Mouse (Mus musculus) ES-E14 (cell line): ENCODE data around the gene Col4a4. TPM values are rescaled to one million over a fixed set of nuclear protein-coding genes. Genes with fewer than 3 reads are reported as not detected.

Source experiments
- DNase-seq: peaks from one replicate; pipeline ENCODE4 v3.0.0-alpha.2; 2013; ENCODE audit warnings: low read depth, low spot score
- H3K27ac ChIP-seq: 2 replicates; pipeline ENCODE4 v1.5.1; 2012; ENCODE audit warnings: low read depth, mild to moderate bottlenecking, low read length, moderate library complexity, mixed read lengths; ENCODE audit not compliant: poor library complexity, insufficient read depth, severe bottlenecking
- H3K36me3 ChIP-seq: 2 replicates; pipeline ENCODE4 v1.6.1; 2012; ENCODE audit warnings: mild to moderate bottlenecking, low read length, moderate library complexity, mixed read lengths; ENCODE audit not compliant: control insufficient read depth, poor library complexity, insufficient read depth, severe bottlenecking
- H3K4me1 ChIP-seq, 2 experiments: fragments of 150-350 bp in 1 of 2; sonication (generic) in 1 of 2; 2 replicates each; pipeline ENCODE4 v1.6.1; 2012; ENCODE audit warnings: low read length in 2 of 2, mild to moderate bottlenecking in 1 of 2, mixed read lengths in 1 of 2; ENCODE audit not compliant: control insufficient read depth in 2 of 2, insufficient read depth in 2 of 2, poor library complexity in 1 of 2
- H3K4me3 ChIP-seq, 2 experiments: fragments of 150-350 bp in 1 of 2; sonication (generic) in 1 of 2; 2 replicates each; pipeline ENCODE4 v1.5.1; 2012; ENCODE audit warnings: low read length in 2 of 2, low read depth in 1 of 2, mild to moderate bottlenecking in 1 of 2, mixed read lengths in 1 of 2; ENCODE audit not compliant: insufficient read depth in 1 of 2, poor library complexity in 1 of 2, severe bottlenecking in 1 of 2
- H3K9ac ChIP-seq: 2 replicates; pipeline ENCODE4 v1.6.1; 2012; ENCODE audit warnings: low read depth, mild to moderate bottlenecking, low read length, mixed read lengths; ENCODE audit not compliant: poor library complexity, insufficient read depth, severe bottlenecking
- H3K9me3 ChIP-seq: fragments of 150-350 bp; sonication (generic); 2 replicates; pipeline ENCODE4 v1.6.1; 2012; ENCODE audit warnings: low read depth, mild to moderate bottlenecking, low read length; ENCODE audit not compliant: control insufficient read depth, insufficient read depth
- CHD2 ChIP-seq: IDR thresholded peaks from 2 replicates; pipeline ENCODE4 v1.6.1; 2014; ENCODE audit warnings: mild to moderate bottlenecking, low read depth, low read length, inconsistent platforms
- HCFC1 ChIP-seq: IDR thresholded peaks from 2 replicates; pipeline ENCODE4 v1.6.1; 2012; ENCODE audit warnings: low read length, inconsistent platforms, borderline replicate concordance; ENCODE audit not compliant: insufficient read depth
- MAFK ChIP-seq: IDR thresholded peaks from 2 replicates; pipeline ENCODE4 v1.6.1; 2014; ENCODE audit warnings: mild to moderate bottlenecking, low read depth, low read length, inconsistent platforms; ENCODE audit not compliant: insufficient read depth
- ZC3H11A ChIP-seq: IDR thresholded peaks from 2 replicates; pipeline ENCODE4 v1.6.1; 2012; ENCODE audit warnings: low read depth, mild to moderate bottlenecking, inconsistent platforms, low read length, borderline replicate concordance
- ZNF384 ChIP-seq: IDR thresholded peaks from 2 replicates; pipeline ENCODE4 v1.6.1; 2012; ENCODE audit warnings: low read depth, low read length, inconsistent platforms
- in situ Hi-C, 2 experiments: fragments of 600-800 bp; cut with MboI; formaldehyde crosslinking; loops; one replicate each; pipeline ENCODE4 v1.15.1; 2025; ENCODE audit warnings: low sequenced_read_pairs in 2 of 2, inconsistent platforms in 1 of 2; ENCODE audit not compliant: unreplicated experiment in 2 of 2
- total RNA-seq: library from RNA; depleted of rRNA; stranded (reverse); fragments of 300-350 nt; gene quantifications from 2 replicates; pipeline ENCODE4 v1.2.3, GENCODE M21; 2012

The Col4a4 gene
- total RNA-seq, 1 experiment: 0.04 TPM

DNA sequence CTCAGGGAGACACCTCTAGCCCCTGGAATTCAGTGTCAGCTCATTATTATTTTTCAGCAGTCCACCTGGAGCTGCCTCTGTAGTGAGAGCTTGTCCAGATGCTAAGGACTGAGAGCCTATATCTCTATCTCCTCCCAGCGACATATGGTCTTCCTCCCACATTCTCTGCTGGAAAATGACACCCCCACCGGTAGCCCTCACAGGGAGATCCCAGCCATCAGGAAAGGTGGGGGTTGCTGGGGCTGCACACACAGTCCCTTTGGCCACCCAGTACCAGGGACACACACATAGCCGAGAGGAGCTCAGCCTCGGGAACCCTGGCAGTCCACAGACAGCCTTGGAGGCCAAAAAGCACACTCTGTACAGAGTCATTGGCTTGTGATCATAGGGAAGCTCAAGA, 26.4 kb downstream of the Col4a4 start:
- no peak for DNase-seq
- TF ChIP-seq MAFK: no peak
- TF ChIP-seq ZC3H11A: no peak
- TF ChIP-seq CHD2: no peak
- TF ChIP-seq ZNF384: no peak
- TF ChIP-seq HCFC1: no peak
- in situ Hi-C loops: no loop called here
- H3K27ac ChIP-seq: no peak overlapping the region
- H3K9ac ChIP-seq: no peak overlapping the region
- H3K4me3 ChIP-seq: no peak overlapping the region
- no peaks in the 10 kb centered on the region for H3K9me3 ChIP-seq
- H3K4me1 ChIP-seq: no peaks in the 10 kb centered on the region
- no peaks in the 10 kb centered on the region for H3K36me3 ChIP-seq

DNA sequence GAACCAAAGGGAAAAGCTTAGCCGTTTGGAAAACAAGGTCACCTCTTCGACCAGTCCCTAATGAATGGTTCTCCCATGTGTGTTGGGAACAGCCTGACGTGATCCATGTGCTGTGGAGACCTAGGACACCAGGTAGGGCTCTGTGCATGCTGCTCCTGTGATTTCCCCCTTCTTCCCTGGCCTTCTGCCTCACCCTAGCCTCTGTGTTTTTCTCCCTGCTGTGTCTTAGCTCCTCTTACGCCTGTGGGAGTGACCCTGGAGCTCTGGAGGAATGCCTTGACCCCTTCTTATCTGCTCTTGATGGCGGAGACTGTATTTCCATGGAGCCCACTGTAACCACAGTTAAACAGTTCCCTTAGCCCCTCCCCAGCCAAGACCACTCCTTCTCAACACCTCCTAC, 31.8 kb downstream of the Col4a4 start:
- Histone ChIP-seq H3K9ac (no peak overlapping the region), H3K9me3 (no peaks in the 10 kb centered on the region), H3K4me1 (no peaks in the 10 kb centered on the region), H3K27ac (no peak overlapping the region), H3K4me3 (no peak overlapping the region), H3K36me3 (no peaks in the 10 kb centered on the region)
- in situ Hi-C loops: loop anchor here in 1 of 2 experiments (10.0 kb wide), 1 partner anchor 210 kb away; the partner anchor contains the start of gene Tm4sf20
- DNase-seq: no peak
- TF ChIP-seq ZC3H11A (no peak), HCFC1 (no peak), ZNF384 (no peak), MAFK (no peak), CHD2 (no peak)

DNA sequence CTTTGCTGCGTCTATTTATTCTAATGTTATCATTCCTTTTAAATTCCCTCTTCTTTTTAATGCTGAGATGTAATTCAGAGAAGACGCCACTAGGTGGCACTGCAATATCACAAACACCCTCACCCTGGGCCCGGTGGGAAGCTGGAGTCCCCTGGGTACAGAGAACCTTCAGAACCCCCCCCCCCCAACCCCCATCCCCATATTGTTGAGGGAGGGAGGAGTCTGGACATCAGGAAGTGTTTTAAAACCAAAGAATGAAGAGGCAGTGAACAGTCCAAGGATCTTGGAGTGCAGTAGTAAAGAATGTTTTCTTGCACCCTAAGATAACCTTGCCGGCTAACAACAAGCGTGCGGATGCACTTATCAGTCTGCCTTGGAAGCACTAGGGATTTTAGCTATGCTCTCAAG, 32.2 kb downstream of the Col4a4 start:
- no peak overlapping the region for H3K4me3 ChIP-seq
- H3K27ac ChIP-seq: no peak overlapping the region
- H3K36me3 ChIP-seq: no peaks in the 10 kb centered on the region
- H3K9me3 ChIP-seq: no peaks in the 10 kb centered on the region
- TF ChIP-seq ZNF384: no peak
- no peak for TF ChIP-seq HCFC1
- no peak for TF ChIP-seq CHD2
- TF ChIP-seq MAFK: no peak
- 0 out of 2 replicates have a peak, but pooled peaks have one; percentile 19 for TF ChIP-seq ZC3H11A
- peak; percentile 36 for DNase-seq
- no peak overlapping the region for H3K9ac ChIP-seq
- in situ Hi-C loops: loop anchor here in 1 of 2 experiments (10.0 kb wide), 1 partner anchor 210 kb away; the partner anchor contains the start of gene Tm4sf20
- no peaks in the 10 kb centered on the region for H3K4me1 ChIP-seq

DNA sequence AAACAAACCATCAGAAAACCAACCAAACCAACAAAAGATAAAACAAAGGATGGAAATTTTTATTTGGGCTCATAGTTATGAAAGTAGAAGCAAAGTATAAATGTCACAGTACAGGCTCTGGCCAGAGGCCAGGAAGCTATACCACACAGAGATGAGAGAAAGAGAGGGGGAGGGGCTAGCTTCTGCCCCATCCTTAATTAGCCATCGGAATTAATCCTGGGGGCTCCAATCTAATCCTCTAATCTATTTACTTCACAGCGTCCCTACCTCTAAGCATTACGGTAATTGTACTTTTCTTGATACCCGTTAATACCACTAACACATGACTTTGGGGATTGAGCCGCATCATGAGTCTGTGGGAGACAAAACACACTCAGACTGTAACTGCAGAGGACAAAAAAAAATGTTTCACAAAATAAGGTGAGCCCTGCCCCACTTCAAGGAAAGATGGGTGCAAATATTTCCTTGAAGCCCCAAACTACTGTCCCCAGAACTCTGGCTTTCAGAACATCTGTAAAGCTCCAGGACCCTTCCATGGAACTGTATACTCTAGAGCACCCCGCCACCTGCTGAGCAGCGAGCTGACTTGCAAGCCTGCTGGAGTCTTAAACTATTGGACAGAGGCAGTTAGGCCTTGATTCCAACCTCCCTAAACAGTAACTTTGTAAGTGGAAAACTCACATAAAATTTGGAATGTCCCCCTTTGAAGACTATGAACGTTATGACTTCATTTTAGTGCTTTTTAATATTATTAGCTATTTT, 41.3 kb downstream of the Col4a4 start:
- no peak for DNase-seq
- Histone ChIP-seq H3K9me3 (no peaks in the 10 kb centered on the region), H3K27ac (no peak overlapping the region), H3K4me3 (no peak overlapping the region), H3K4me1 (no peaks in the 10 kb centered on the region), H3K36me3 (no peaks in the 10 kb centered on the region), H3K9ac (no peak overlapping the region)
- TF ChIP-seq ZNF384 (no peak), HCFC1 (no peak), MAFK (no peak), ZC3H11A (no peak), CHD2 (no peak)
- in situ Hi-C loops: no loop called here
